Mouse (Mus musculus) gastrocnemius, postnatal 4 days (tissue): Measurements from ENCODE around the gene Afmid. TPM values are rescaled to one million over a fixed set of nuclear protein-coding genes. Genes with fewer than 3 reads are reported as not detected.
"Not testable (repeated sequence)": the region's sequence is repeated elsewhere in the genome, so short reads cannot be mapped to it uniquely, and the experiment has no call there.

Experiments used
- DNase-seq, 2 experiments: peaks; one replicate each; pipeline ENCODE4 v3.0.0; 2021 to 2022; ENCODE audit warnings: low spot score in 2 of 2, mixed read lengths in 2 of 2
- total RNA-seq, 2 experiments: library from RNA; stranded (reverse); gene quantifications; 2 replicates each; pipeline ENCODE4 v1.2.3; 2021

Gene Afmid
- total RNA-seq, 2 experiments from 2014 or later, result 6.1 to 9.6 TPM

- DNase-seq, result no peak
Measured at GRCm38 (mm10) chr11:117823411-117823810, 2.3 kb upstream of the Afmid start.

DNA sequence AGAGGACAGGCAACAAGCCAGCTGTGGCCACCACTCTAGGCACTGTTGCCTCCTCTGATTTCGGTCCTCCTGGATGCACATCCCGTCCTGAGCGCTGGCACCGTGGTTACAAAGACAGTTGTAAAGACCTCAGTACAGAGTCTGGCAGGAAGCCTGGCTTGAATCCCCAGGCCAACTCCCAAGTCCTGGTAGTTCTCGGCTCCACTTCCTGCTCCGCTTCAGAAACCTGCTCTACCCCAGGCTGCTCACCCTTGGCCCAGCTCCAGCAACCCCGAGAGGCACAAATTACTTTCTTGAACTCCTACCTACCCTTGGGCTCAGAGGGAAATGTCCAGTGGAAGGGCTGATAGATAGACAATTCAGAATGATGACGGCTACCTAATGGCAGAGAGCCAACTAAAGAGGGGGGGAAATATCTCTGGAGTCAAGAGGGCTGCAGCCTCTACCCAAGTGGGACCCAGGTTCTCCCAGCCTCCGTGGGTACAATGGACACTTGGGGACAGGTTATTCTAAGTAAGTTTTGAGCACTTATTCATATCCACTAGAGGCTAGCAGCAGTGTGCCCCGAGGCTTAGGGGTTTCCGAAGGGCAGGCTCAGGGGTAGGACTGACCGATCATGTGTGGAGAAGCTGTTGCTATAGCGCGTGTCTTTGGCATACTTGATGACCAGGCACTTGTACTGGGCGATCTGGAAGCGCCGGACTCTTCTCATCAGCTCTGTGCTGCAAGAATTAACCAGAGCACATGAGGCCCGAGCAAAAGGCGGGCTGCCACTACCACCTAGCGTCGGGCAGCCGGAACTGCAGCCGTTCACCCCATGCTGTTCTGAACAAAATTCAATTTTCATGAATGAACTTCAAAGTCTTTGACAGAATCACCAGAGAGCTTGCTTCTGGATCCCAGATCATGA is 1.4 kb upstream of the Afmid start:
- DNase-seq, result peak; percentile 58 to 76

GRCm38 (mm10) chr11:117826164-117826563 is 440 bp downstream of the Afmid start:
- no peak for DNase-seq

GRCm38 (mm10) chr11:117826916-117827315 is 1.2 kb downstream of the Afmid start:
- no peak for DNase-seq

DNA sequence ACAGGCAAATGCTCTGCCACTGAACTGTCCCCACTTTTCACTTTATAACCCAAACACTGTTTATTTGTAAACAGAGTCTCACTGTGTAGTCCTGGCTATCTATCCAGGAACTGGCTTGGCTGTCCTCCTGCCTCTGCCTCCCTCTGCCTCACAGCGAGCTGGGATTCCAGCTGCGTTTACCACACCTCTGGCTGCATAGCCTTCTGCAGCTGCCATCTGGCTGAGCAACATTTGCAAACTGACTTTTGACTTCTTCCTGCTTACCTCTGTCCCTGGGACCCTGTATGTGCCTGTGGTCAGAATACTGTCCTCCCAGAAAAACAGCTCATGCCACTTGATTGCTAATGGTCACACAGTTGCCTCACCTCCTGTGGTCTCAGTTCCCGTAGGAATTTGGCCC is 1.7 kb downstream of the Afmid start:
- DNase-seq, result no peak

DNA sequence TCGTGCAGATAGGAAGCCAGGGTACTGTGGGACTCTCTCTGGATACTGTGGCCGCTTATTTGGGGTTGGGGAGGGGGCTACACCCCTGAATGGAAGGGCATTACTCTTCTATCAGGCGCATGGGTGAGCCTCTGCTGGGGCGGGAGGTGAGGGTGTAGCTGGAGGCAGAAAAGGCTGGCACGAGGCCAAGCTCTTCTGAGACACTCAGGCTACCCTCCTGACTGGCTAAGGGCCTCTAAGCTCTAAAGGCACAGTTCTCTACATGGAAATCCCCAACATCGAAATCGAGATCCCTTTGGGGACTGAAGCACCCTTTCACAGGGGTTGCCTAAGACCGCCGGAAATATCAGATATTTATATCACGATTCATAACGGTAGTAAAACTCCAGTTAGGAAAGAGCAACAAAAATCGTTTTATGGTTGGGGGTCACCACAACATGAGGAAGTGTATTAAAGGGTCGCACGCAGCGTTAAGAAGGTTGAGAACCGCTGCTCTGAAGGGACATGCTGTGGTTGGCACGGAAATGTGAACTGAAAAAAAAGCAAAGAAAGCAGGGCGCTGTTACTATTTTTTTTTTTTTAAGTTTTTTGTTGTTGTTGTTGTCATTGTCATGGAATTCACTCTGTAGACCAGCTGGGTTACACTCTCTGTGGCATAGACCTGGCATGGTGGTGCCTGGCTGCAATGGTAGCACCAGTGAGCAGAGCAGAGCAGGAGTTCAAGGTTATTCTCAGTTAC is 2.6 kb downstream of the Afmid start:
- DNase-seq, result peak in 1 of 2 experiments; percentile 45

DNA sequence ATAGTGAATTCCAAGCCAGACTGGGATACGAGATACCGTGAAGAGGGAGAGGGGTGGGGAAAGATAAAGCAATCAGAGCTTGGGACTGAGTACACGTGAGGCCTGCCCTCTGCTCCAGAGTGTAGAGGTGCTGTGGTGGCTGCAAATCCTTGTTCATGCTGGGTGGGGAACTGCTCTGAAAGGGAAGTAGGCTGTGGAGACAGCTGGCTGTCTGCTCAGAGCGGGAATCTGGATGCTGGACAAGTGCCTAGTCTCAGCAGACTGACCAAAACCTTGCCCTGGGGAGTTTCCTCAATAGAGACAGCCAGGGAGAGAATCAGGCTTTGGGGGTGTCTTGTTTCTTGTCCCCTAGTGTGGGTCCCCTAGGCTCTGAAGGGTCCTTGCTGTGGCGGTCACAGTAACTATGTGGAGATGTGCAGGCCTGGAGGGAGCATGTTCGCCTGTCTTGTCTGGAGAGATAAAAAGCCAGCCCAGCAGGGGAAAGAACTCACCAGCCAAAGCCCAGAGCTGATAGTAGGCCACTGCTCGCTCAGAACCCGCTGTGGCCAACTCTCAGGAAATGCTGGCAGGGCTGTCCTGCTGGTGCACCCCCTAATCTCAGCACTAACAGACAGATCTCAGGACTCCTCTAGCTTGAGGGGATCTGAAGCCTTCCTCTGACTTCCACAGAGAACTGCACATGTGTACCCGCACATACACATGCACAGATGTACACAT is 3.3 kb downstream of the Afmid start:
- peak in 1 of 2 experiments; percentile 66 for DNase-seq

DNA sequence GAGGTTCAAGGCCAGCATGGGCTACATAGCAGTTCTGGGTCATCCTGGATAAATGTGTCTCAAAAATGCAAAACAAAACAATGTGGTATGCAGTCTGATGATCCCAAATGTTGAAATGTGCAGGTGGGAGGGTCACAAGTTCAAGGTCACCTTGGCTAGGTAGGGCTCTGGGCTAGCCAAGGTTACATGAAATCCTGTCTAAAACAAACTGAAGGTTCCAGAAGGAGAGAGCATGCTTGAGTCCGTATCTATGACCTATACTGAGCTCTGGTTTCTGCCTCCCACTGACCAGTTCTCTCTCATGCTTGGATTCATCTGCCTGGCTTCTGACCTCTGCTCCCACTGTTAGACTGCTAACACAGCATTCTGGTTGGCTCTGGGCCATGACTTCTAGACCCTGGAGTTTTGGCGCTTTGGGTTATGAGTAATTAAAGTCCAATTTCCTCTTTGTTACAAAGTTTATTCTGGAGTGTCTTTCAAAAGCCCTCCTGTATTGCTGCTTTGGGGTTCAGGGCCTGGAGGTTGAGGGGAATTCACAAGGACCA is 4.0 kb downstream of the Afmid start:
- DNase-seq, result no peak

DNA sequence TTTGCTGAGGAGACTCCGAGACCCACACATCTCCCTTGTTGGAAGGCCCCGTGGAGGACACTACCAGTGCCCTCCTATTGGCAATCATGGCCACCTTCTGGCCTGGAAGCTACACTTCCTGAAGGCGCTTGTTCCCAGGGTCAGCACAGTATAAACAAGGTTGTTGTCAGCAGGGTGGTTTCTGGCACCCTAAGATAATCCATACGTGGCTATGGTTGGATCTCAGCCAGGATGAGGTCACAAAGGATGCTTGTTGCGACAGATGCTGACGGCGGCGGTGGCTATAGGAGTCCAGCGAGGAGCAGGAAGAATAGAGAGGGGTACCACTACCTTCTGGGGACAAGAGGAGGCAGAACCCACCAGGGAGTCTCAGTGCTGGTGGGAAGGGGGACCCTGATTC is 4.7 kb downstream of the Afmid start:
- DNase-seq, result no peak

- DNase-seq, result peak; percentile 75 to 84
Measured at GRCm38 (mm10) chr11:117832086-117832969, 6.6 kb downstream of the Afmid start.

DNA sequence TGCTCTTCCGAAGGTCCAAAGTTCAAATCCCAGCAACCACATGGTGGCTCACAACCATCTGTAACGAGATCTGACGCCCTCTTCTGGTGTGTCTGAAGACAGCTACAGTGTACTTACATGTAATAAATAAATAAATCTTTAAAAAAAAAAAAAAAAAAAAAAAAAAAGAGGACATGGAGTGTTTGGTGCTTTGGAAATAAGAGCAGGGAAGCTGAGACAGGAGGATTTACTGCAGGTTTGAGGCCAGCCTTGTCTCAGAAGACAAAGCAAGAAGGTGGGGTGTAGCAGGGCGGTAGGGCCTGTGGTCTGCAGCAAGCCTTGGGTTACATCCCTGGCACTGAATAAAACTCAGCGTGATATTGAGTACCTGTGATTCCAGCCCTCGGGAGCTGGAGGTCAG is 7.8 kb downstream of the Afmid start:
- DNase-seq, result not testable (repeated sequence)

GRCm38 (mm10) chr11:117834086-117834485 is 8.4 kb downstream of the Afmid start:
- DNase-seq, result no peak

GRCm38 (mm10) chr11:117836306-117836705 is 10.6 kb downstream of the Afmid start:
- DNase-seq, result no peak

GRCm38 (mm10) chr11:117838572-117838971 is 12.8 kb downstream of the Afmid start:
- DNase-seq, result no peak

DNA sequence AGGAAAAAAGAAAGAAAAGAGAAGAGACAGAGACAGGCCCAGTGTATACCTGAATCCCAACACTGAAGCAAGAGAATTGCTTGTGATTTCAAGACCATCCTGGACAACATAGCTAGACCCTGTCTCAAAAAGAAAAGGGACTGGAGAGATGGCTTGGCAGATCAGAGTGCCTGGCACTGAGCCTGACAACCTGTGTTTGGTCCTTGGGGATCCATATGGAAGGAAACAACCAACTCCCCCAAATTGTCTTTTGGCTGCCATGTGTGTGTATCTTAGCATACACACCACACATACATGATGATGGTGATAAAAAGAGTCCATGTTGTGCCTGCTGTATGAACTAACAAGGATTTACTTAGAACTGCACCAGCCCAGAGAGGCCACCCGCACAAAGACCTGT is 13.3 kb downstream of the Afmid start:
- no peak for DNase-seq

DNA sequence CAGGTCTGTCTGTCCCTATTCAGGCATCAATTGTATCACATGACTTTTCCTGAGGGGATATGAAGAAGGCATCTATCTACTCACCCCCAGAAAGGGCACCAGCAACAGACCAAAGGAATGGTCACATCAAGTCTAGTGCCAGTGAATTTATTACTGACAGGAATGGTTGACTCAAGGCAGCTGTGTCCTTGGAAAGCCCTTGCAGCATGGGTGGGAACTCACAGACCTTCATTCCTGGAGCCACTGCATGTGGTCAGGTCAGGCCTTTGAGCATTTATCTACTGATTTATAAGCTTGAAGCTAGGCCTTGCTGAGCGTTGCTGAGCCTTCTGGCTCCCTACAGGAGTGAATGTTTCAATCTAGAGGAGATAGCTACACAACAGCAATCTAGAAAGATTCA is 15.2 kb downstream of the Afmid start:
- no peak for DNase-seq

GRCm38 (mm10) chr11:117843434-117843833 is 17.7 kb downstream of the Afmid start:
- DNase-seq, result no peak

DNA sequence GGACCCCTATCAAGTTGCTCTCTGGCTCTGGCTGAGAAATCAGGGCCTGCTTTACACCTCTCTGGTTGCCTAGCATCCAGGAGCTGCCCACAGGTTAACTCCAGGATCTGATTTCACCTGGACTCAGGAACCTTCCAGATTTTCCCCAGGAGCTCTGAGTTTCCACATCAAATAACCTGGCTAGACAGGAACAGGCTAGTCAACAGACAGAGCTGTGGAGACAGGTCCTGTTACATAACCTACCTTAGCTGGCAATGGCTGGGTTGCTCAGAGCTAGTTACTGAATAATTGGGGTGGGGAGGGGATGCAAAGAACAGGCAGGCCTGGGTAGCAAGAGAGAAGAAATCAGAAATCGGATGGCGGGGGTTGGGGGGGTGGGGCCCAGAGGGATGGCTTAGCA is 19.3 kb downstream of the Afmid start:
- DNase-seq, result no peak

GRCm38 (mm10) chr11:117845651-117846050 is 19.9 kb downstream of the Afmid start:
- DNase-seq, result no peak

DNA sequence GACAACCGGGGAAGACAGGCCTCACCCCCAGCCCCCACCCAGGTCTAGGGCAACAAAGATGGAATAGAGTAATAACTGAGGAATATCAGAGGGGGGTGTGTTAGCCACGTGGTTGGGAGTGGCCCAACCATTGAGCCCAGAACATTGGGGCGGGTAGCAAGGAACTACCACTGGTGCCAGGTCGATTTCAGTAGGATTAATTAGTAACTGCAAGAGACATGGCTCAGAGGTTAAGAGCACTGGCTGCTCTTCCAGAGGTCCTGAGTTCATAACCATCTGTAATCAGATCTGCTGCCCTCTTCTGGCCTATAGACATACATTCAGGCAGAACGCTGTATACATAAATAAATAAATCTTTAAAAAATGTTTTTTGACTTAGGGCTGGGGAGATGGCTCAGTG is 20.9 kb downstream of the Afmid start:
- no peak for DNase-seq
